Mouse (Mus musculus) ES-E14 (cell line): ENCODE measurements around the gene Pbld1.

ENCODE experiments used
- CHD2 ChIP-seq: IDR thresholded peaks from 2 replicates; pipeline ENCODE4 v1.6.1; 2014; ENCODE audit warnings: mild to moderate bottlenecking, low read depth, low read length, inconsistent platforms
- ZNF384 ChIP-seq: IDR thresholded peaks from 2 replicates; pipeline ENCODE4 v1.6.1; 2012; ENCODE audit warnings: low read depth, low read length, inconsistent platforms

GRCm38 (mm10) chr10:63032956-63033355 is 27.0 kb upstream of the Pbld1 start:
- TF ChIP-seq CHD2: no peak
- no peak for TF ChIP-seq ZNF384
